Mouse (Mus musculus): ENCODE data around the gene Olfr47. TPM values are rescaled to one million over a fixed set of nuclear protein-coding genes. Genes with fewer than 3 reads are reported as not detected.
A peak's percentile ranks its signal among the peaks of the same experiment; 100 is the strongest.

The Olfr47 gene
- polyA plus RNA-seq, 1 experiment from 2014 or later: not detected

- H3K4me1 ChIP-seq (ENCODE audit: control insufficient read depth, insufficient read depth, low read length): no peaks in the 10 kb centered on the region
- no peak overlapping the region for H3K27ac ChIP-seq (replicated peaks; ENCODE audit: low read depth, low read length)
- DNase-seq: no peak
- no peaks in the 10 kb centered on the region for H3K36me3 ChIP-seq (ENCODE audit: control insufficient read depth, insufficient read depth, low read length)
- no peak overlapping the region for H3K4me3 ChIP-seq (replicated peaks; ENCODE audit: low read depth, low read length)
- H3K27me3 ChIP-seq (ENCODE audit: control insufficient read depth, insufficient read depth, low read length): no peaks in the 10 kb centered on the region
- no peak overlapping the region for H3K4me2 ChIP-seq (ENCODE audit: low read length)
- no peaks in the 10 kb centered on the region for H3K9me3 ChIP-seq (ENCODE audit: control insufficient read depth, low read length)
- no peak for ATAC-seq (ENCODE audit: low FRiP score, low TSS enrichment)
- no peak overlapping the region for H3K9ac ChIP-seq (replicated peaks; ENCODE audit: low read length)
- 85% methylated on average over 1 of the region's 1 CpGs for WGBS
Measured at GRCm38 (mm10) chr6:43252994-43253393, 21.7 kb downstream of the Olfr47 start.

- Histone ChIP-seq H3K27me3 (ENCODE audit: control insufficient read depth, insufficient read depth, low read length) (no peaks in the 10 kb centered on the region), H3K4me2 (ENCODE audit: low read length) (no peak overlapping the region), H3K9ac (replicated peaks; ENCODE audit: low read length) (no peak overlapping the region), H3K4me1 (ENCODE audit: control insufficient read depth, insufficient read depth, low read length) (no peaks in the 10 kb centered on the region), H3K36me3 (ENCODE audit: control insufficient read depth, insufficient read depth, low read length) (no peaks in the 10 kb centered on the region), H3K9me3 (ENCODE audit: control insufficient read depth, low read length) (no peaks in the 10 kb centered on the region), H3K4me3 (replicated peaks; ENCODE audit: low read depth, low read length) (no peak overlapping the region), H3K27ac (replicated peaks; ENCODE audit: low read depth, low read length) (no peak overlapping the region)
- DNase-seq (peak; percentile 41), ATAC-seq (ENCODE audit: low FRiP score, low TSS enrichment) (no peak)
- 69% methylated on average over 7 of the region's 7 CpGs for WGBS
Measured at GRCm38 (mm10) chr6:43254193-43254926, 23.0 kb downstream of the Olfr47 start.

DNA sequence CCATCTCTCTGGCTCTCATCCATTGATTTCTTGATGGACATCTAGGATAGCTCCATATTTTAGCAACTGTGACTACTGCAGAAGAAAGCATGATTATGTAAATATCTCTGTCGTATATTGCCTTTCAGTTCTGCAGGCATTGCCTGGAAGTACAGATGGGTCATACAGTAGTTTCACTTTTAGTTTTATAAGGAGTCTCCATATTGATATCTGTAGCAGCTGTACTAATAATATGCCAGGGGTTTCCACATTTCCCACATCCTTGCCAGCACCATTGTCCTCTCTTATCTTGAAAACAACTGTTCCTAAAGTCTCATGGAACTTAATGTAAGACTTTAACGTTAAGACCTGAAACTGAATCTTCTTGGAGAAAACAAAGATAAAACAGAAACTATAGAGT, 29.4 kb downstream of the Olfr47 start:
- no peak for ATAC-seq (ENCODE audit: low FRiP score, low TSS enrichment)
- WGBS: 76% methylated on average over 2 of the region's 2 CpGs
- Histone ChIP-seq H3K4me1 (ENCODE audit: control insufficient read depth, insufficient read depth, low read length) (peaks cover 7% of the 10 kb centered on the region), H3K9me3 (ENCODE audit: control insufficient read depth, low read length) (no peaks in the 10 kb centered on the region), H3K27me3 (ENCODE audit: control insufficient read depth, insufficient read depth, low read length) (peaks cover 9% of the 10 kb centered on the region; the same call in 1 of the 2 replicates), H3K4me2 (ENCODE audit: low read length) (no peak overlapping the region), H3K9ac (replicated peaks; ENCODE audit: low read length) (no peak overlapping the region), H3K27ac (replicated peaks; ENCODE audit: low read depth, low read length) (no peak overlapping the region), H3K36me3 (ENCODE audit: control insufficient read depth, insufficient read depth, low read length) (no peaks in the 10 kb centered on the region), H3K4me3 (replicated peaks; ENCODE audit: low read depth, low read length) (no peak overlapping the region)
- DNase-seq: no peak

GRCm38 (mm10) chr6:43265363-43266041, 34.2 kb downstream of the Olfr47 start, which contains the start of gene Arhgef5:
Arhgef5 (plus strand) TSS chr6:43265582.
- DNase-seq: peak; percentile 34
- Histone ChIP-seq H3K4me3 (replicated peaks; ENCODE audit: low read depth, low read length) (peak within 1 kb of the TSS; percentile 46), H3K27me3 (ENCODE audit: control insufficient read depth, insufficient read depth, low read length) (peaks cover 23% of the 10 kb centered on the region; the same call in 1 of the 2 replicates), H3K4me2 (ENCODE audit: low read length) (peak within 1 kb of the TSS; percentile 87), H3K4me1 (ENCODE audit: control insufficient read depth, insufficient read depth, low read length) (peaks cover 13% of the 10 kb centered on the region), H3K27ac (replicated peaks; ENCODE audit: low read depth, low read length) (no peak within 1 kb of the TSS), H3K36me3 (ENCODE audit: control insufficient read depth, insufficient read depth, low read length) (no peaks in the 10 kb centered on the region), H3K9me3 (ENCODE audit: control insufficient read depth, low read length) (no peaks in the 10 kb centered on the region), H3K9ac (replicated peaks; ENCODE audit: low read length) (peak within 1 kb of the TSS; percentile 40; the same call in 1 of the 2 replicates)
- peak; percentile 77 for ATAC-seq (ENCODE audit: low FRiP score, low TSS enrichment)
- WGBS: 1% methylated on average over 47 of the region's 48 CpGs

DNA sequence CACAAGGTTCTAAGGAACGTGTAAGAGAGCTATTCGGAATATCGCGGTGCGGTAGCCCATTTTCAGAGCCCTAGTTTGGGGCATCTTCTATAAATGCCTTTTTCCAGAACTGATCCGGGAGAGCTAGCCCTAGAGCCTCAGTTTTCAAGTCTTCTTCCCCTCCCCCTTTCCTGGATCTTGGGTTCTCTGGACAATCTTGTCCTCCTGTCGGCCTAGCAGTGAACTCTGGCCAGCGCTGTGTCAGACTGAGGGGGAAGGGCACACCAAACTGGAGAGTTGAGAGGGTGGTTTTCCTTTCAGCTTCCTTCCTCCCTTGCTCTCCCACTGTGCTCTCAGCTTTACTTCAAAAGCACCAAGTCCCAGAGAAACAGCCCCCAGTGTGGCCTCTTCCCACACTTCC, 35.0 kb downstream of the Olfr47 start:
- Histone ChIP-seq H3K27me3 (ENCODE audit: control insufficient read depth, insufficient read depth, low read length) (peaks cover 23% of the 10 kb centered on the region; the same call in 1 of the 2 replicates), H3K27ac (replicated peaks; ENCODE audit: low read depth, low read length) (no peak overlapping the region), H3K4me3 (replicated peaks; ENCODE audit: low read depth, low read length) (peak overlapping the region; percentile 46; the same call in 1 of the 2 replicates), H3K9me3 (ENCODE audit: control insufficient read depth, low read length) (no peaks in the 10 kb centered on the region), H3K4me1 (ENCODE audit: control insufficient read depth, insufficient read depth, low read length) (peaks cover 13% of the 10 kb centered on the region), H3K9ac (replicated peaks; ENCODE audit: low read length) (no peak overlapping the region; the same call in 1 of the 2 replicates), H3K36me3 (ENCODE audit: control insufficient read depth, insufficient read depth, low read length) (no peaks in the 10 kb centered on the region), H3K4me2 (ENCODE audit: low read length) (peak overlapping the region; percentile 87)
- WGBS: 9% methylated on average over 8 of the region's 8 CpGs
- ATAC-seq (ENCODE audit: low FRiP score, low TSS enrichment) (peak; percentile 7; the same call in 1 of the 2 replicates), DNase-seq (peak; percentile 35)

DNA sequence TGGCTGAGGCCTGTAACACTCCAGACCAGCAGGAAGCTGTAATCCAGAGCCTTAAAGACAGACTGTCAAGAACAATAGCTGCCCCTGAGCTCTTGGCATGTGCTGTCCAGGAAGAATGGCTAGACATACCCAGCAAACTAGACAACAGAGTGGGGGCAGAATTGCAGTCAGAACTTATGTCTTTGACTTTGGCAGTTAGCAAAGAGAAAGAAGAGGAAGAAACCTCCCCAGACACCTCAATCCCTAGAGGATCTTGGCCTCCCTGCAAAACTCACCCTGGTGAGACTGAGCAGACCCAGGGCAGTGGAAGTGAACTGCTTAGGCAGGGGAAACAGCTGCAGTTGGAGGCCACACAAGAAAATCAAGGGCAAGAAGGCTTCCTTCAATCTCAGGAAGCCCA, 41.3 kb downstream of the Olfr47 start:
- Histone ChIP-seq H3K4me3 (replicated peaks; ENCODE audit: low read depth, low read length) (no peak overlapping the region), H3K9ac (replicated peaks; ENCODE audit: low read length) (no peak overlapping the region), H3K9me3 (ENCODE audit: control insufficient read depth, low read length) (no peaks in the 10 kb centered on the region), H3K4me1 (ENCODE audit: control insufficient read depth, insufficient read depth, low read length) (no peaks in the 10 kb centered on the region), H3K36me3 (ENCODE audit: control insufficient read depth, insufficient read depth, low read length) (no peaks in the 10 kb centered on the region), H3K4me2 (ENCODE audit: low read length) (no peak overlapping the region), H3K27ac (replicated peaks; ENCODE audit: low read depth, low read length) (no peak overlapping the region), H3K27me3 (ENCODE audit: control insufficient read depth, insufficient read depth, low read length) (no peaks in the 10 kb centered on the region)
- ATAC-seq (ENCODE audit: low FRiP score, low TSS enrichment) (no peak), DNase-seq (no peak)

DNA sequence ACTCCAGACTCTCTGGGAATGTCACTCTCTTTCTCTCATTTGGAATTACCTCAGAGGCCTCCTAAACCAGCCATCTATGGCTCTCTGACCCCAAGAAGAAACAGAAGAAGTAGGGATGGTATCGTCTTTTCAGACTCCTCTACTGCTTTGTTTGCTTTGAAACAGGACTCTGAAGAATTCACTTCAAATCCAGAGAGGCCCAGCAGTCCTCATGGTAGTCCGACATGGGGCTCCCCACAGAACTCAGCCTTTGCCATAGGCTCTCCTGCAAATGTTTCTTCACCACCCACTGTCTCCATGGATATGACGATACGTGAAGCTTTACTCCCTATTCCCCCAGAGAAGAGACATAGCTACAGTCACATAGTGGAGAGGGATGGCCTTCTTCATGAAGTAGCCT, 42.8 kb downstream of the Olfr47 start:
- H3K4me1 ChIP-seq (ENCODE audit: control insufficient read depth, insufficient read depth, low read length): no peaks in the 10 kb centered on the region
- H3K36me3 ChIP-seq (ENCODE audit: control insufficient read depth, insufficient read depth, low read length): no peaks in the 10 kb centered on the region
- H3K9ac ChIP-seq (replicated peaks; ENCODE audit: low read length): no peak overlapping the region
- no peaks in the 10 kb centered on the region for H3K9me3 ChIP-seq (ENCODE audit: control insufficient read depth, low read length)
- no peak overlapping the region for H3K4me3 ChIP-seq (replicated peaks; ENCODE audit: low read depth, low read length)
- WGBS: 90% methylated on average over 4 of the region's 4 CpGs
- DNase-seq (no peak), ATAC-seq (ENCODE audit: low FRiP score, low TSS enrichment) (no peak)
- no peak overlapping the region for H3K27ac ChIP-seq (replicated peaks; ENCODE audit: low read depth, low read length)
- no peaks in the 10 kb centered on the region for H3K27me3 ChIP-seq (ENCODE audit: control insufficient read depth, insufficient read depth, low read length)
- H3K4me2 ChIP-seq (ENCODE audit: low read length): no peak overlapping the region

GRCm38 (mm10) chr6:43278247-43278646, 46.9 kb downstream of the Olfr47 start:
- ATAC-seq (ENCODE audit: low FRiP score, low TSS enrichment) (no peak), DNase-seq (peak; percentile 33)
- H3K27me3 ChIP-seq (ENCODE audit: control insufficient read depth, insufficient read depth, low read length): no peaks in the 10 kb centered on the region
- no peak overlapping the region for H3K9ac ChIP-seq (replicated peaks; ENCODE audit: low read length)
- no peaks in the 10 kb centered on the region for H3K36me3 ChIP-seq (ENCODE audit: control insufficient read depth, insufficient read depth, low read length)
- no peaks in the 10 kb centered on the region for H3K9me3 ChIP-seq (ENCODE audit: control insufficient read depth, low read length)
- no peaks in the 10 kb centered on the region for H3K4me1 ChIP-seq (ENCODE audit: control insufficient read depth, insufficient read depth, low read length)
- H3K27ac ChIP-seq (replicated peaks; ENCODE audit: low read depth, low read length): no peak overlapping the region
- H3K4me3 ChIP-seq (replicated peaks; ENCODE audit: low read depth, low read length): no peak overlapping the region
- H3K4me2 ChIP-seq (ENCODE audit: low read length): no peak overlapping the region

GRCm38 (mm10) chr6:43280481-43280880, 49.2 kb downstream of the Olfr47 start:
- no peaks in the 10 kb centered on the region for H3K4me1 ChIP-seq (ENCODE audit: control insufficient read depth, insufficient read depth, low read length)
- no peaks in the 10 kb centered on the region for H3K9me3 ChIP-seq (ENCODE audit: control insufficient read depth, low read length)
- ATAC-seq (ENCODE audit: low FRiP score, low TSS enrichment): no peak
- no peak overlapping the region for H3K4me2 ChIP-seq (ENCODE audit: low read length)
- DNase-seq: no peak
- H3K4me3 ChIP-seq (replicated peaks; ENCODE audit: low read depth, low read length): no peak overlapping the region
- no peaks in the 10 kb centered on the region for H3K36me3 ChIP-seq (ENCODE audit: control insufficient read depth, insufficient read depth, low read length)
- H3K9ac ChIP-seq (replicated peaks; ENCODE audit: low read length): no peak overlapping the region
- no peak overlapping the region for H3K27ac ChIP-seq (replicated peaks; ENCODE audit: low read depth, low read length)
- no peaks in the 10 kb centered on the region for H3K27me3 ChIP-seq (ENCODE audit: control insufficient read depth, insufficient read depth, low read length)
- 95% methylated on average over 5 of the region's 5 CpGs for WGBS
